Mouse (Mus musculus): Measurements from ENCODE around the gene Tubb2b. TPM values are rescaled to one million over a fixed set of nuclear protein-coding genes. Genes with fewer than 3 reads are reported as not detected.
"Not testable (repeated sequence)": the region's sequence is repeated elsewhere in the genome, so short reads cannot be mapped to it uniquely, and the experiment has no call there.

Tubb2b gene
- polyA plus RNA-seq, 1 experiment from 2014 or later = 31.3 TPM

DNA sequence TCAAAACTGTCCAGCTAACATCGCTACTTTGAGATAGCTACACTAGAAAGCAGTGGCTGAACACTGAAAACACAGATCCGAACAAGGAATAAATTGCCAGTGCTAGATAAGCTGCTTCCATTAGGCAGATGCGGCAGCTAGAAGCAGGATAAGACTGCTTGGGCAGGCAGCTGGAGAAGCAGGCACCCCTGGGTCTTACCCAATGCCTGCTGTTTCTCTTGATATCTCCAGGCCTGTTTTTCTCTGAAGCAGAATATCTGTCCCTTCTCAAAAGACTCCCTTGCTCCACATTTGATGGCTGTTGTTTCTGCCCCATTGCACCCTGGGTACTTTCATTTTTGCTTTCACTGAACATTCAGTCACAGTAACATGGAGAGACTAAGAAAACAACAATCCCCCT is 29.5 kb downstream of the Tubb2b start:
- peak; percentile 27; the same call in 1 of the 2 replicates for ATAC-seq (ENCODE audit: insufficient read depth, low FRiP score, low read depth)
- H3K4me1 ChIP-seq = no peaks in the 10 kb centered on the region
- H3K27ac ChIP-seq = no peak overlapping the region
- no peaks in the 10 kb centered on the region for H3K27me3 ChIP-seq (replicated peaks)
- no peaks in the 10 kb centered on the region for H3K36me3 ChIP-seq
- no peak overlapping the region for H3K9ac ChIP-seq
- H3K4me2 ChIP-seq = no peak overlapping the region
- no peak overlapping the region for H3K4me3 ChIP-seq (replicated peaks)
- H3K9me3 ChIP-seq = no peaks in the 10 kb centered on the region
- WGBS = 74% methylated on average over 3 of the region's 3 CpGs

DNA sequence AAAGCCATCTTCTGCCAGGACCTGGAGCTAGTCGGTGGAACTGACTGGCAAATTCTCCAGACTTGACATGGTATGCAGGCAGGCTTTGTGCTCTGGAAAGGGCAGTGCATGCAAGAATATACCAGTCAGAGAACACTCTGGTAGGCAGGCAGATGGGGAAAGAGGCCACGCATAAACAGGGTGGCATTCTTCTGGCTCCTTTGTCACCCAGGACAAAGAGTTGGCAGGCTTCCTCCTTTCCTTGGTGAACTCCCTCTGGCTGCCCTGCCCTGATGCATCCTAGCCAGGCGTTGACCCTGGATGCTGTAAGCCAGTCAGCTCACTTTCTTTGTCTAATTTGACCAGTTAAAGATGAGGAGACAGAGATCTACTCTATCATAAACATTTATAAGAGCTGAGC is 33.2 kb downstream of the Tubb2b start:
- ATAC-seq (ENCODE audit: insufficient read depth, low FRiP score, low read depth) = no peak
- no peaks in the 10 kb centered on the region for H3K4me1 ChIP-seq
- H3K4me3 ChIP-seq (replicated peaks) = no peak overlapping the region
- no peak overlapping the region for H3K9ac ChIP-seq
- H3K9me3 ChIP-seq = no peaks in the 10 kb centered on the region
- H3K4me2 ChIP-seq = no peak overlapping the region
- H3K27me3 ChIP-seq (replicated peaks) = no peaks in the 10 kb centered on the region
- no peaks in the 10 kb centered on the region for H3K36me3 ChIP-seq
- H3K27ac ChIP-seq = no peak overlapping the region
- WGBS = 78% methylated on average over 3 of the region's 3 CpGs

DNA sequence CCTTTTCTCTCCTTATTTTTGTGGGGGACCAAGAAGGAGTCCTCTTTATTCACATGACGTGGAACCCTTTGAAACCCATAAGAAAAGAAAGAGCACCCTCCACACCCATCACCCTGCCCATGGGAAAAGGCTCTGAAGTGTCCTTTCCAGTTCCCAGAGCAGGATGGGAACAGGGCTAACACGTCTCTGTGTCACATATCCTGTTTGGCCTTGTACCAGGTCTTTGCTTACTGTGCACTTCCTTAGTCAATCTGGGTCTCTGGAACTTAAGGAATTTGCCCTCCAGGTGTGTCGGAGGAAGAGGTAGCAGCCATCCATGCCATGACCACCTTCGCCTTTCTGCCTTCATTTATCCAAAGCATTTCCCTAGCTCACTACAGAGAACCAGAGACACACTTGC is 33.8 kb downstream of the Tubb2b start:
- Histone ChIP-seq H3K4me1 (no peaks in the 10 kb centered on the region), H3K9ac (no peak overlapping the region), H3K9me3 (no peaks in the 10 kb centered on the region), H3K4me3 (replicated peaks) (no peak overlapping the region), H3K4me2 (no peak overlapping the region), H3K27me3 (replicated peaks) (no peaks in the 10 kb centered on the region), H3K27ac (no peak overlapping the region; the same call in 1 of the 2 replicates), H3K36me3 (no peaks in the 10 kb centered on the region)
- no peak for ATAC-seq (ENCODE audit: insufficient read depth, low FRiP score, low read depth)
- 61% methylated on average over 4 of the region's 4 CpGs for WGBS

DNA sequence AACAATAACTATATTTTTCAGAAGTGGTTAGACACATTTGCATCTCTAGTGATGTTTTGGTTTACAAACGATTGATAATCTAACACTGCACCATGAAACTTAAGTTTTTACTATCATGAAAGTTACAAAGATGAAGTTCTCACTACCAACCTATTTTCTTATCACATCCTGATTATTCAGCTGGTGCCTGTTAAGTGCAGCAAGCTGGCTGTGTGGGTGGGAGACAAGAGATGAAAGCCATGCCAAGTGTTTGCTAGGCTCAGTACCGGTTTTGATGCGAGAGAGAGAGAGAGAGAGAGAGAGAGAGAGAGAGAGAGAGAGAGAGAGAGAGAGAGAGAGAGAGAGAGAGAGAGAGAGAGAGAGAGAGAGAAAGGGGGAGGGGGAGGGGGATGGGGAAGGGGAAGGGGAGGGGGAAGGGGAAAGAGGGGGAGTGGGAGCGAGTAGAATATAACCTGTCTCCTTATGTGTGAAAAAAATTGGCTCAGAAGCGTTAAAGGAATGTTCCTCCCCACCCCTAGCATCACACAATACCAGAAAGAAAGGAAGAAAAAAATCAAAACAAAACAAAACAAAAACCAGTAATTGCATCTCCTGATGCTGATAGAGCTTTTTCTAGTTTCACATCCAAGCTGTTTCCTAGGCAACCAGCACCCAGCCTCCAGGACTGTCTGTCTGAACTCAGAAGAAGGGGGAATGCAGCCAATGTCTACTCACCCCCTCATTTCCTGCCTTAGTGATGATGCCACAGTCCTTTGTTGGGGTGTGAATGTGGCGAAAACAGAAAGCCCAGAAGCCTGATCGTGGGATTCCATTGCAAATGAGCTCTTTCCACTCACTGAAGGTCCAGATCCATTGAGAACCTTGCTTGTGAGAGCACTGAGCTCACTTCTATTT is 34.5 kb downstream of the Tubb2b start:
- Histone ChIP-seq H3K4me3 (replicated peaks) (no peak overlapping the region), H3K27me3 (replicated peaks) (no peaks in the 10 kb centered on the region), H3K9me3 (no peaks in the 10 kb centered on the region), H3K27ac (no peak overlapping the region; the same call in 1 of the 2 replicates), H3K36me3 (no peaks in the 10 kb centered on the region), H3K4me2 (no peak overlapping the region), H3K9ac (no peak overlapping the region), H3K4me1 (no peaks in the 10 kb centered on the region)
- ATAC-seq (ENCODE audit: insufficient read depth, low FRiP score, low read depth) = no peak
- 47% methylated on average over 7 of the region's 7 CpGs for WGBS

DNA sequence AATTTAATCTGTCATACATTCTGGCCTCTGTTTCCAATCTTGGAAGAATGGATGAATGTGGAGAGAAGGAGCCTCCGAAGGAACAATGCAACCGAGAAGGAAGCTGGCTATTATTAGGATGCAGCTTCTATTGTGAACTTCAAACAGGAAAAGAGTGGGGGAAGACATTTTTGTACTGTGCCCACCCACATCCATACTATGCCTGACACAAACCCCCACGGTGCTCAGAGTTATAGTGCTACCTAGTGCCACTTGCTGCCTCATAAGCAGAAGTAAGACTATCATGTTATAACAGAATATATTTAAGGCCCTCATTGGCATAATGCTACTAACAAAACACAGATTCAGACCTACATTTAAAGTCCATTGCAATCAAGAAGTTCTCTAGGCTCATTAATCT is 40.9 kb downstream of the Tubb2b start:
- no peaks in the 10 kb centered on the region for H3K36me3 ChIP-seq
- no peak overlapping the region for H3K4me2 ChIP-seq
- no peak overlapping the region for H3K4me3 ChIP-seq (replicated peaks)
- 0 out of 2 replicates have a peak overlapping the region, but pooled peaks have one; percentile 16 for H3K27ac ChIP-seq
- no peaks in the 10 kb centered on the region for H3K9me3 ChIP-seq
- H3K4me1 ChIP-seq = 0 out of 2 replicates have a peak, but pooled peaks cover 5% of the 10 kb centered on the region
- H3K27me3 ChIP-seq (replicated peaks) = no peaks in the 10 kb centered on the region
- no peak for ATAC-seq (ENCODE audit: insufficient read depth, low FRiP score, low read depth)
- H3K9ac ChIP-seq = no peak overlapping the region
- 38% methylated on average over 3 of the region's 3 CpGs for WGBS

DNA sequence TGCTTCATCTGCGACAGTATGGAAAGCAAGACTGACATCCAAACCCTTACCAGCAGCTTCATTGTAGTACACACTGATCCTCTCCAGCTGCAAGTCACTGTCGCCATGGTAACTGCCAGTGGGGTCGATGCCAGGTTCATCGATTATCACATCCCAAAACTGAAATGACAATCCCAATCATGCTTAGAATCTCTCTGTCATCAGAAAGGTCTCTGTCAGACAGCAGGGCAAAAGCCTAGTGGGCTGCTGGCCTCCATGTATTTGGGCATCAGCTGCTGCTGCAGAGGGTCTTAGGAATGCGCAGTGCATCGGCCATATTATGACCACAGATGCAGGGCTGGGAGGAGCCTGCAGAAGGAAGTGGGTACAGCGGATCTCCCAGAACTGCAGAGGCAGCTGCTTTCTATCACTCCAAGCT is 41.4 kb downstream of the Tubb2b start:
- Histone ChIP-seq H3K4me2 (peak overlapping the region; percentile 32; the same call in 1 of the 2 replicates), H3K4me1 (peaks cover 7% of the 10 kb centered on the region; the same call in 1 of the 2 replicates), H3K27me3 (replicated peaks) (no peaks in the 10 kb centered on the region), H3K36me3 (no peaks in the 10 kb centered on the region), H3K9ac (no peak overlapping the region), H3K4me3 (replicated peaks) (no peak overlapping the region), H3K27ac (peak overlapping the region; percentile 26; the same call in 1 of the 2 replicates), H3K9me3 (no peaks in the 10 kb centered on the region)
- ATAC-seq (ENCODE audit: insufficient read depth, low FRiP score, low read depth) = 0 out of 2 replicates have a peak, but pooled peaks have one; percentile 7
- WGBS = 38% methylated on average over 7 of the region's 7 CpGs

DNA sequence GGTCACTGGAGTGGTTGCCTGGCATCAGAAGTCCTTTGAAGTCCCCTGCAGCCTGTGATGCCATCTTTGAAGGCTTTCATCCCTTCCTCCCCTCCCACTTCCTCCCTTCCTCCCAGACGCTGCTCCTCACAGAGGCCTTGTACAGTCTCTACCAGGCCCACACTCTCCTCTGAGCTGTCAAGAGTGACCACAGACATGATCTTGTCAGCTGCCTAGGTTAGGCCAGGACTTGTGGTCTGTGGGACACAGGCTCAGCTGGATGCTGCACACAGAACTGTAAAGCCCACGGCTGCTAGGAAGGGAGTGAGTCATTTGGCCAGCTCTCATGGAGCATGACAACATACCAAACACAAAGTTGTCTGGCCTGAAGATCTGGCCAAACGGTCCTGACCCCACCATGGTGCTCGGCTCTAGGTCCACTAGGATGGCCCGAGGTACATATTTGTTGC is 42.0 kb downstream of the Tubb2b start:
- H3K27ac ChIP-seq = peak overlapping the region; percentile 26; the same call in 1 of the 2 replicates
- not testable (repeated sequence) for H3K36me3 ChIP-seq; ATAC-seq (ENCODE audit: insufficient read depth, low FRiP score, low read depth); H3K9me3 ChIP-seq; H3K4me3 ChIP-seq (replicated peaks); H3K27me3 ChIP-seq (replicated peaks); H3K4me1 ChIP-seq; H3K9ac ChIP-seq; H3K4me2 ChIP-seq
- WGBS = 51% methylated on average over 5 of the region's 5 CpGs

DNA sequence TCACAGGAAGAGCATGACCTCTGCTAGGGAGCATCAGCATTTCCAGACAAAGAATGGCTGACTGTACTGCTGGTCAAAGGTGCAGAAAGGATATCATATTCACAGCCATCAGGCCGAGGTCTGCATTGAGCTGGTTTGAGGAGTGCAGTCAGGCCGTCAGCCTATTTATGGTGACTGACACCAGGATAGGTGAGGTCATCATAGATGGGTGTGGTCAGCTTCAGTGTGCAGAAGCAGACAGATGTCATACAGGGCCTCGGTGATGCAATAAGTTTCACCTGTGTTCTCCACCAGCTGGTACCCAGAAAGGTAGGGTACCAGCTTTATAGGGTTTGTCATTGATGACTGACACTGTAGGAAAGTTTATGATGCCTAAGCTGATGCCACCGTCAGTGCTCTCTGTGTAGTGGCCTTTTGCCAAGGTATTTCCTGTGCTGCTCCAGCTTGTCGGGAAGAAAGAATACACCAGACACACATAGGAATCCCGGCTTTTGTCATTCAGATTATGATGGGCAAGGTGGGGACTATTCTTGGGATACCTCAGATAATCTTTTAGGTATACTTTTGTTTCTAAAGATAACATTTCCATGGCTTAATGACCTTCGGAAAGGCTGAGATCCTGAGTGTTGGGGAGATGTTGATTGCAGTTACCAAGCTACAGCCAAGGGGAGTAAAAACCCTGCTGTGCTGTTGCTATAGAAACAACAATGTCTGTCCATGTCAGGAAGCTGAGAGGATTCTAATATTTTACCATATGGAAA is 43.0 kb downstream of the Tubb2b start:
- H3K27me3 ChIP-seq (replicated peaks) = no peaks in the 10 kb centered on the region
- no peak overlapping the region for H3K9ac ChIP-seq
- H3K9me3 ChIP-seq = no peaks in the 10 kb centered on the region
- peaks cover 9% of the 10 kb centered on the region; the same call in 1 of the 2 replicates for H3K4me1 ChIP-seq
- H3K4me3 ChIP-seq (replicated peaks) = no peak overlapping the region
- H3K36me3 ChIP-seq = no peaks in the 10 kb centered on the region
- ATAC-seq (ENCODE audit: insufficient read depth, low FRiP score, low read depth) = no peak
- no peak overlapping the region for H3K4me2 ChIP-seq
- 58% methylated on average over 7 of the region's 7 CpGs for WGBS
- no peak overlapping the region for H3K27ac ChIP-seq

DNA sequence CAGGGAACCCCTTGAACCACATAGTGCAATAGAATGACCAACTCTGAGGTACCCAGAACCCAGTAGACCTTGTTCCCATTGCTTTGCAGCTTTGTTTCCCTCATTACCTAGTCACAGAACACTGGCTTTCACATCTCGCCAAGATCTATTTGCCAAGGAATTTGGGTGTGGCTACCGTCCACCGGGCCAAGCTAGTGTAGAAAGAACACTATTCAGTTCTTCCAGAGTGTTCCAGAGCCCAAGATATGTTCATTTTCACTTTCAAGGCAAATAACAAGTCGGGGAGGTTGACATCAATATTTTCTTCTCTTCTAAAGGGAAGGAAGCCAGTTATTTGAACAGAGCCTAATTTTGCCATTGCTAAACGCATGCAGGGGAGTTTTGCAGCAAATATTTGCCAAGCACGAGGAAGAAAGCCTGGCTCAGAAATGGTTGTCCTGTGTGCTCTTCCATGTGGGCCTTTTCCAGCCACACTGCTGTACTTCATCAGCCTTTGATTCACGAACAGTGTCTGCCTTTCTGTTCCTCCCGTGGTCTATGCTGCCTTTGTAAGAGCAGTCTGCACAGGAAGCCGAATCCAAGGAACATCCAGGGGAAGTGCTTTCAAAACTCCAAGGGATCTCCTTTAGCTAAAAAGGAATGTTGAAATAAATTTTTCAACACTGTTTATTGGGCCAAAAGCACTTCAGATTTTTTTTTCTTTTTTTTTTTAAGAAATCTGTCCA is 46.1 kb downstream of the Tubb2b start:
- Histone ChIP-seq H3K27me3 (replicated peaks) (no peaks in the 10 kb centered on the region), H3K4me2 (no peak overlapping the region), H3K4me1 (peaks cover 9% of the 10 kb centered on the region; the same call in 1 of the 2 replicates), H3K27ac (peak overlapping the region; percentile 65), H3K4me3 (replicated peaks) (no peak overlapping the region), H3K9me3 (no peaks in the 10 kb centered on the region), H3K36me3 (no peaks in the 10 kb centered on the region), H3K9ac (no peak overlapping the region)
- no peak for ATAC-seq (ENCODE audit: insufficient read depth, low FRiP score, low read depth)
- 40% methylated on average over 9 of the region's 9 CpGs for WGBS

DNA sequence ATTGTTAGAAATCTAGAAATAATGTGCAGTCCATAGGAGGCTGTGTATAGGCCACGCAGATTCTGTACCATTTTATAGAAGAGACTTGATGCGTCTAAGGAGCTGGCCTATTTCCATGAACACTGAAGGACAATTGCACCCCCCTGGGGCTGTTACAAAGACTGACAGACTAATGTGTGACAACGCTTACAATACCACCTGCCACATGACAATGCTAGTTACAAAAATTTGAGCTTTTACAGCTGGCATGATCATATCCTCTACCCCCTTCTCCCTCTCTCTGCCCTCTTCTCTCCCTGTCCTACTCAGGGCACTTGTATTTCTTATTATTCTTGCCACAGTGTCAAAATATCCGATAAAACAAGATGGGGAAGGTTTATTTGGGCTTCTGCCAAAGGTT is 48.3 kb downstream of the Tubb2b start:
- H3K4me3 ChIP-seq (replicated peaks) = no peak overlapping the region
- H3K4me1 ChIP-seq = peaks cover 14% of the 10 kb centered on the region; the same call in 1 of the 2 replicates
- H3K36me3 ChIP-seq = no peaks in the 10 kb centered on the region
- ATAC-seq (ENCODE audit: insufficient read depth, low FRiP score, low read depth) = no peak
- H3K27ac ChIP-seq = no peak overlapping the region
- 69% methylated on average over 4 of the region's 4 CpGs for WGBS
- H3K9ac ChIP-seq = no peak overlapping the region
- no peaks in the 10 kb centered on the region for H3K27me3 ChIP-seq (replicated peaks)
- no peak overlapping the region for H3K4me2 ChIP-seq
- H3K9me3 ChIP-seq = no peaks in the 10 kb centered on the region

DNA sequence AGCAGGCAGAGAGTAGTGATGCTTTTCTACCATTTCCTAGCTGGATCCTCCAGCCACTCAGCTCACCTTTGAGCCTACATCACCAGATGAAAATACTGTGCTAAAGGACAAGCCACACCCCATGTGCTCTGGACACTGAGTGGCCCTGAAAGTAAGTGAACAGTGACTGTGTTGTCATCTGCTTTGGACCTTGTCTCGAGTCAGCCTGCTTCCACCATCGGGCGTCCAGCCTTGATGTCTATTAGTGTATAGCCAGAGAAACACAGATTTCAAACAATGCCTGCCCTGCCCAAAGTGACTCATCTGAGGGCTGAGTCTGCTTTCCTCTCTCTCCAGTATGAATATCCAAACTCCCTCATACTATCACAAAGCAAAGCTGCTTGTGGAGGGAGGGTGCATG is 50.5 kb downstream of the Tubb2b start:
- Histone ChIP-seq H3K27me3 (replicated peaks) (no peaks in the 10 kb centered on the region), H3K4me1 (peaks cover 20% of the 10 kb centered on the region; the same call in 1 of the 2 replicates), H3K27ac (no peak overlapping the region), H3K36me3 (0 out of 2 replicates have a peak, but pooled peaks cover 2% of the 10 kb centered on the region), H3K4me3 (replicated peaks) (no peak overlapping the region), H3K9me3 (no peaks in the 10 kb centered on the region), H3K4me2 (no peak overlapping the region), H3K9ac (no peak overlapping the region)
- WGBS = 67% methylated on average over 3 of the region's 3 CpGs
- ATAC-seq (ENCODE audit: insufficient read depth, low FRiP score, low read depth) = no peak

All from stomach, embryonic 15.5 days (tissue).